Mouse (Mus musculus) cerebellum, postnatal 36 days (tissue): Measurements from ENCODE around the gene Sncg.
"Not testable (repeated sequence)": the region's sequence is repeated elsewhere in the genome, so short reads cannot be mapped to it uniquely, and the experiment has no call there.

Experiments
- DNase-seq, 2 experiments: peaks; one replicate each; pipeline ENCODE4 v3.0.0; 2021 to 2022; ENCODE audit warnings: mixed read lengths in 2 of 2

The Sncg gene

GRCm38 (mm10) chr14:34374577-34374976 lies at the start of gene Sncg:
Sncg (minus strand) TSS chr14:34374789.
- DNase-seq: no peak

DNA sequence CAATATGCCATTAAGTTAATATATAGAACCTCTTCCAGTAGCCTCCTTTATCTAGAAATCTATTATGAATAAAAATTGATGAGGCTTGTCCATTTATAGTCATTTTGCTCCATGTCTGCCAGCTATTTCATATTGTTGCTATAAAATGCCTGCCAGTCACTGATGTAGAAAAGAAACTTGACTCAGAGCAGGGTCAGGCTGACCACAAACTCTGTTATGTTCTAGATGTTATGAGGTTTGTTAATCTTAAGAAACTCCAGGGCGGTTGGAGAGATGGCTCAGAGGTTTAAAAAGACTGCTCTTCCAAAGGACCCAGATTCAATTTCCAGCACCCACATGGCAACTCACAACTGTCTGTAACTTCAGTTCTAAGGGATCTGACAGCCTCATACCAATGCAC lies 46.5 kb upstream of the Sncg start:
- DNase-seq: no peak

- DNase-seq: no peak
Observed at GRCm38 (mm10) chr14:34417501-34417900, 42.9 kb upstream of the Sncg start.

GRCm38 (mm10) chr14:34416946-34417345 lies 42.4 kb upstream of the Sncg start:
- not testable (repeated sequence) for DNase-seq

- no peak for DNase-seq
Observed at GRCm38 (mm10) chr14:34412164-34412896, 37.7 kb upstream of the Sncg start.

DNA sequence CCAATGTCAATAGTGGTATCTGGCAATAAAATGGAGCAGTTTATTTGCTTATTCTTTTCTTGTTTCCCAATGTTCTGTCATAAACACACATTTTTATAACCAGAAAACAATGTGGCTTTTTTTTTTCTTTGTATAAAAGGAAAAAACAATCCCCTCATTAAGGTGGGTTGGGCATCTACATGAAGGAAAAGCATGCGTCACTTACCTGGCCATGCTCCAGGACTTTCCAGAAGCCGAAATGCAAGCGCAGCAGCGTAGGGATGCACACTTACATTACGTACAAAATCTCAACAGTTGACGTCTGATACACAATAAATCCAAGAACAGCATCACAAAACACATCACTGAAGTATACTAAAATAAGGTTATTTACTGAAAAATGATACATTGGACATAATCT lies 36.1 kb upstream of the Sncg start:
- DNase-seq: no peak

GRCm38 (mm10) chr14:34403424-34403823 lies 28.8 kb upstream of the Sncg start:
- DNase-seq: no peak

GRCm38 (mm10) chr14:34402871-34403270 lies 28.3 kb upstream of the Sncg start:
- no peak for DNase-seq

DNA sequence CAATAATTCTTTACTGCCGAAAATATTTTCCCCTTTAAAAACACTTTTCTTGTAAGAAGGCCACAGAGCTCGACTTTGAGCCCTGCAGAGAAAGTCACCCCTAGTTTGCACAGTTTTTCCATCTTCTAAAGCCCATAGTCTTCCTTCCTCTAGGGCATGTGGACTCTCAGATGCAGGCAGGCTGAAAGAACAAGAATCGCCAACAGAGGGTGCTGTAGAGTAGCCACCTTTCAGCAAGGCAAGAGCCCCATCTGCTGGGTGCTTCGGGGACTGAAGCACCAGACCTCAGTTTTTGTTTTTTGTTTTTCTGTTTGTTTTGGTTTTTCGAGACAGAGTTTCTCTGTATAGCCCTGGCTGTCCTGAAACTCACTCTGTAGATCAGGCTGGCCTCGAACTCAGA lies 26.5 kb upstream of the Sncg start:
- peak; percentile 65 to 74 for DNase-seq

DNA sequence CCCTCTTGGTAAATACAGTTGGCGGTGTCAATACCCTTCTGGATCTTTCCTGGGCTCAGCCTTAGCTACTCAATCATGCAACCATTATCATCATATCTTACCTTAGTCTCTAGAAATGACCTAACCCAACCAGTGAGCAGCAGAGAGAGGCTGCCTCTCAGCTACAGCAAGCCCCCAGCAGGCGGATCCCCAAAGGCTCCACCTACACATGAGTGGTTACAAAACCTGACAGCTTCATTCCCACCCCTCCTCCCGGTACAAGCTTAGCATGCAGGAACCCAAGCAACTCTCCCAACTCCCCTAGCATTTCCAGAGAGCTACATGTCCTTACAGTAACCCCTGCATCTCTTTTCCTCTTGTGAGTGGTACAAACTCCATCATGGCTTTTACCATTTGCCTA lies 25.4 kb upstream of the Sncg start:
- no peak for DNase-seq

DNA sequence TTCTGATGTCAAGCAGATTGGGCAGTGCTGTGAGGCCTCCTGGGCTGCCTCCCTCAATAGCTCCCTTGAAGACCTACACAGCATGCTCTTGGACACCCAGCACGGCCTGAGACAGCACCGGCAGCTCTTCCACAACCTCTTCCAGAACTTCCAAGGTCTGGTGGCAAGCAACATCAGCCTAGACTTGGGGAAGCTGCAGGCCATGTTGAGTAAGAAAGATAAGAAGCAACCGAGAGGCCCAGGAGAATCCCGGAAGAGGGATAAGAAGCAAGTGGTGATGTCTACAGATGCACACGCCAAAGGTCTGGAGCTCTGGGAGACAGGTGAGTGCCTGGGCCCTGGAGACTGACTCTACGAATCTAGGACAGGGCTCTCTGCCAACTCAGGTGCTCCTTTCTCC lies 24.7 kb upstream of the Sncg start:
- no peak for DNase-seq

- no peak for DNase-seq
Observed at GRCm38 (mm10) chr14:34398901-34399300, 24.3 kb upstream of the Sncg start.

DNA sequence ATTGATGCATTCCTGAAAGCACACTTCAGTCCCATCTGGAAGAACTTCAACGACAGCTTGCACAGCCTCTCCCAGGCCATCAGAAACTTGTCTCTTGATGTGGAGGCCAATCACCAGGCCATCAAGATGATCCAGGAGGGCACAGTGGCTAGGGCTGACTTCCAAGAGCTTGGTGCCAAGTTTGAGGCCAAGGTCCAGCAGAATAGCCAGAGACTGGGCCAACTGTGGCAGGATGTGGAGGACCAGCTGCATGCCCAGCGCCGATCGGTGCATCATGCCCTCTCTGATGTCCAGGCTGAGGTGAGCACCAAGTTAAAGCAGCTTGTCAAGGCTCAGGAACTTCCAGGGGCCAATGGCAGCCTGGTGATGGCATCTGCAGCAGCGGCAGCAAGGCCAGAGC lies 23.3 kb upstream of the Sncg start:
- no peak for DNase-seq

DNA sequence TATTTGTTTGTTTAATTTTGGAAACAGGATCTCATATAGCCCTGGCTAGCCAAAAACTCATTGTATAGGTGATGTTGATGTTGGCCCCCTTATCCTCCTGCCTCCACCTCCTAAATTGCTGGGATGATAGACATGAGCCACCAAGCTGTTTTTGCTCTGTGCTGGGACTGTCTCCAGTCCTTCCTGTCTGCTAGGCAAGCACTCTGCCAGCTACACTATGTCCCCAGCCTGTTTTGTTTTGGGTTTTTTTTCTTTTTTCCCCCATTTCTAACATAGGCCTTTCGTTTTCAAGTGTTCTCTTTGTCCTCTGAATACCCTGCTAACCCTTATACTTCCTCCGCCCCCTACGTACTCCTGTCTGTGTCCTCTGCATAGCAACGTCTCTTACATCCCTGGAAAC lies 18.7 kb upstream of the Sncg start:
- DNase-seq: no peak

GRCm38 (mm10) chr14:34382921-34383704 lies 8.5 kb upstream of the Sncg start:
- DNase-seq: no peak

DNA sequence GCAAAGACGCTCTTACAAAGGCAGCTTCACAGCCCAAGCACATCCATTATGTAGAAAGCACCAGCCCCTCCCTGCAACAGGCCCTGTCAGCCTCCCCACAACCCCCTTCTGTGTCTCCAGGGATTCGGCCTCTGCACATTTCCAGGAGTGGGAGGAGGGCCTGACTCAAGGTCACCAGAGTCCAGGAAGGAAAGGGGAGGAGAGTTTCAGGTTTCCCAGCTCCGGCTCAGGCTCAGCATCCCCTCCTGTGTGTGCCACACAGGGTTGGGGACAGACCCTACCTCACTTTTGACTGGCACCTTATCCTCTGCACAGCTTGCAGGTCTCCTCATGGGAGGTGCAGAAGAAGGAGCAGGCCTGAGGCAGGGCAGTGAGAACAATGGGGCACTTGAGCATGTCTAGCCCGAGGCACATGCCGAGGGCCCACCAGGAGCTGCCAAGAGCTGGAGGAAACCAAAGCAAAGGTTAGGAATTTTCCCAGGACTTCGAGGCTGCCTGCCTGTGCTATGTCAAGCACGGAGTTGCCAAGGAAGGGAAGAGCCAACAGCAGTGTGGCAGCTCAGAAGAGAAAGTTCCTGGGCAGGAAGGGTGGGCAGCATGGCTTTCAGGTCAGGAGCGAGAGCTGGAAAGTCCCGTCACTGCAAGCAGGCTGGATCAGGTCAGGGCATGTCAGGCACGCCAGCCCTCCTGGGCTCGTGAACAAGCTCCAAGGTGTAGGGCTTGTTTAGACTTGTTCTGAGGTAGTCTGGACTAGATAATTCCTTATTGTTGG lies 4.2 kb upstream of the Sncg start:
- no peak for DNase-seq

DNA sequence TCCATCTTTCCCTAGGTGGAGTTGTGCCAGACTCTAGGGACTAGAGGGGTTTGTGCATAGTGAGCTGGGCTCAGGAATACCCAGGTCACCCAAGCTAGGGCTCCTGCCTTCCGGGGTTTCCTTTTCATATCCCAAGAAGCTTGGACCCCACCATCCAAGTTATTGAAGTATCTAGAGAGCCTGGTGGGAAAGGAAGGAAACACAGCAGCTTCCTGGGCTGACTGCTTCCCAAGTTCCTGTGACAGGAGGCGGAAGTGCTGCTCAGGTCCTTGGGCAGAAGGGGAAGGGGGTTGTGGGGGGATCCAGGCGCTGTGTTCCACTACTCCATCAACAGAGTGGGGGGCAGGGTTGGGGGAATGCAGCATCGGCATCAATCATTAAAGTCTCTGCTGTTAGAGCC lies 2.5 kb upstream of the Sncg start:
- no peak for DNase-seq

GRCm38 (mm10) chr14:34375941-34376340 lies 1.4 kb upstream of the Sncg start:
- no peak for DNase-seq

- no peak for DNase-seq
Observed at GRCm38 (mm10) chr14:34375415-34375904, 871 bp upstream of the Sncg start, which contains the start of gene Mmrn2. Mmrn2 (plus strand) TSS chr14:34375465.

- no peak for DNase-seq
Observed at GRCm38 (mm10) chr14:34373581-34373980, 1.0 kb downstream of the Sncg start.

- DNase-seq: peak; percentile 44 to 46
Observed at GRCm38 (mm10) chr14:34372646-34373045, 1.9 kb downstream of the Sncg start.

- no peak for DNase-seq
Observed at GRCm38 (mm10) chr14:34371763-34372162, 2.8 kb downstream of the Sncg start.

DNA sequence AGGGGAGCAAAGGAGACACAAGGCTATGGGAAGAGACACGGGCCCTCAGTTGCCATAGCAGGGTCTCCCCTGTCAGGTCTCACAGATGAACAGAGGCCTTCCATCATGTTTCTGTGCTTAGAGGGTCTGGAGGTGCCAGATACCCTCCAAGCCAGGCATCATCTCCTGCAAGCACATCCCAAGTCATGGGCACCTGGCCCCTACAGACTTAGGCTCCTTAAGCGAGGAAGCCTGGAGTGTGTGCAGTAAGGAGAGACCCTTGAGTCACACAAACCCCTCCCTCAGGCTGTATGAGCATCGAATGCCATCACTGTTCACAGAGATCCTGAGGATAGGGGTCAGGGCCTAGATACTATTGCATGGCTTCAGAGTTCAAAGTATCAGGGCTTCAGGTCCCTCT lies 3.7 kb downstream of the Sncg start:
- no peak for DNase-seq
